Mouse (Mus musculus) erythroid progenitor cell, adult 5-6 weeks (primary cell): Measurements from ENCODE around the gene Nup62. TPM values are rescaled to one million over a fixed set of nuclear protein-coding genes. Genes with fewer than 3 reads are reported as not detected.

ENCODE experiments used
- ATAC-seq: replicated peaks from 2 replicates; pipeline ENCODE4 v1.8.0; 2016; ENCODE audit warnings: moderate number of reproducible peaks, mild to moderate bottlenecking, moderate TSS enrichment, inconsistent platforms; ENCODE audit not compliant: poor library complexity, low FRiP score, severe bottlenecking
- total RNA-seq, 2 experiments: library from RNA; stranded (forward) in 1 of 2; stranded (reverse) in 1 of 2; fragments of 150-400 nt in 1 of 2; fragments of 186-747, 209-891 nt in 1 of 2; gene quantifications; 2 replicates each; pipeline versions ENCODE4 v1.2.3 to v1.2.4; 2015 to 2017; ENCODE audit warnings: low replicate concordance in 2 of 2

The Nup62 gene
- total RNA-seq, 2 experiments from 2014 or later, result 11.7 to 37.4 TPM

DNA sequence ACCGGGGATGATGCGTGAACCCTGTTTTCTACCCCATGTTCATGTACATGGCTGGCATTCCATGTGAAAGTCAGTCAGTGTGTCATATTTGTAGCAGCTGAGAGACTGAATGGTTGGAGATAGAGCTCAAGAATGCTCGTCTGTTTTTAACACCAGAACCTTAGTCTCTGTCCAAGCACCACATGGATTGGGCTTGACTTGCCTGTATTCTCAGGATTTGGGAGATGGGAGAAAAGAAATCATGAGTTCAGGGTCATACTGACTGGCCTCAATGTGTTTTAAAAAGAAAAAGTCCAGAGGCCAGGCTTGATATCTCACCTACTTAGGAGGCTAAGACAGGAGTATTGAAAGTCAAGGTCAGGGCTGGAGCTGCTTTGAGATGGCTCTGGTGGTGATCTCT, 1.6 kb downstream of the Nup62 start:
- ATAC-seq, result no peak

DNA sequence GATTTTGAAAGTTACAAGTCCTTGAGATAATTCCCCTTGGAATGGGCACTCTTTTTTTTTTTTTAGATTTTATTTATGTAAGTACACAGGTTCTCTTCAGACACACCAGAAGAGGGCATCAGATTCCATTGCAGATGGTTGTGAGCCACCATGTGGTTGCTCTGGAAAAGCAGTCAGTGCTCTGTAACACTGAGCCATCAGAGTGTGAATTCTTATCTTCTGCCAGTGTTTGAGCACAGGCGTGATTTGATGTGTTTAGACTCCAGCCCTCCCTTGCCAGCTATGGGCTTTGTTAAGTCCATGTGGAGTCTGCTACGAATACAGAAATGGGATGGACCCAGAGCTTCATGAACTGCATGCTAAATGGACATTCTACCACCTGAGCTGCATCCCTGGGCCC, 2.3 kb downstream of the Nup62 start:
- ATAC-seq, result no peak

DNA sequence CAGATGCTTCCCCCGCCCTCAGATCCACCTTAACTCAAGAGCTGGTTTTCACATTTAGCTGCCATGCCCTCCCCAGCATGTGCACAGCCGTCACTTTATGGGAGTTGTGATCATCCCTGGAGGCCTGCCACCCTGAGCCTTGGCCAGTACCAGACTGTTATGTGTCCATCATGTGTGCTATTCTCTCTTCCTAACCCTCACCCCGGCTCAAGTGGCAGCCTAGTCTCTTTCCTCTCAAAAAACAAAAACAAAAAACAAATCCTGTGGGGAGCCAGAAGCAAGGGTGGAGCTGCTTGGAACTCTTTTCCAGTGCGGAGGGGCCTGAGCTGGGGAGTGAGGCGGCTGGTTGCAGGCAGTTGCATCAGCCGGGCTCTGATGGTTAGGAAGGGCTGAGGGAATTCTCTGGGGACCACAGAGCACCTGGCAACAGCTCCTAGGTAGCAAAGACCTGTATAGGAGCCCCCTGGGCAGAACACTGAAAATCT, 2.9 kb downstream of the Nup62 start:
- ATAC-seq, result no peak

DNA sequence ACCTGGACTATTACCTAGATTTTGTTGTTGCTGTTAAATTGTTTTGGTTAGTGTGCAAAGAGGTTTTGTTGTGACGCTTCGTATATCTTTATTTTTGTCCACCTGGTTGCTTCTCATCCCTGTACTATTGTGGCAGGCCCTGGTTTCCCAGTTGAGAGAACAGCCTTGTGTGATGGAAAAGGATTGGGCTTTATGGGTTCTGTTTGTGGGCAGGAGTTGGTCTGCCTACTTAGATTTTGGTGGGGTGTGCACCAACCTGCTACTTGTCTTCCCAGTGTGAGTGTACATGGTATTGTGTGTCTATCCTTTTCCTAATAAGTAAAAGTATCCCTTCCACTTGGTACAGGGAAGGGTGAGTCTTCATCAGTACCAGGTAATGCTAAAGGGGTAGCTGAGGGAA, 3.5 kb downstream of the Nup62 start:
- no peak for ATAC-seq

DNA sequence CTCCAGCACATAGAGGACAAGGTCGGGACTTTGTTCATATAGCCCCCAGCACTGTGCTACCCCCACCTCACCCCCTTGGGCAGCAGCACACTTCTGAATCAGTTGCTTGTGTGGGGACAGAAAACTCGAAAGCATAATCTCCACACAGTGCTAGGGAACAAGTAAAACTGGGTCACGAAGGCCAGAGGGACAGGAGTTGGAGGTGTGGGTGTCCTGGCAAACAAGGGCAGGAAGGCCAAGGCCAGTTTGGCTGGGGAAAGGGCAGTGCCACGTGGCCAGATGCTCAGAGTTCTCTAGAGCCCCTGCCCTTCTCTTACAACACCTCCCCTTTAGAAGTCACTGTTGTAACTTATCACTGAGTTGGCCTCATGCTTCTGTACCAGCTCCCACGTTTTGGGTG, 4.0 kb downstream of the Nup62 start:
- no peak for ATAC-seq

DNA sequence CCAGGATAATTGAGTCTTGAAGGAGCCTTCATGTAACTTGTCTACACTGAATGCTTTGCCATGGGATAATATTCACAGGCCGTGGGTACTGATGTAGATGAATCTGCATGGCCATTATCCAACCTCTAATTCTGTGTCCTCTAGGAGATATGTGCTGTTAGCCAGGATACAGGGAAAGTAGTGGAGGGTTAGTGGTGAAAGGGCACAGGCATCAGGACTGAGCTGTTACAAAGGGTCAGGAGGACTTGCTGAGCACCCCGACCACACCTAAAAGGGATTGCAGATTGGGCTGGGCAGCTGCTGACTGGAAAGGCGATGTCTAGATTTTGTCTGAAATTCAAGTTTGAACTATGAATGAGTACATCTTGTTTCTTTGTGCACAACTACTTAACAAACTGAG, 4.6 kb downstream of the Nup62 start:
- ATAC-seq, result no peak

DNA sequence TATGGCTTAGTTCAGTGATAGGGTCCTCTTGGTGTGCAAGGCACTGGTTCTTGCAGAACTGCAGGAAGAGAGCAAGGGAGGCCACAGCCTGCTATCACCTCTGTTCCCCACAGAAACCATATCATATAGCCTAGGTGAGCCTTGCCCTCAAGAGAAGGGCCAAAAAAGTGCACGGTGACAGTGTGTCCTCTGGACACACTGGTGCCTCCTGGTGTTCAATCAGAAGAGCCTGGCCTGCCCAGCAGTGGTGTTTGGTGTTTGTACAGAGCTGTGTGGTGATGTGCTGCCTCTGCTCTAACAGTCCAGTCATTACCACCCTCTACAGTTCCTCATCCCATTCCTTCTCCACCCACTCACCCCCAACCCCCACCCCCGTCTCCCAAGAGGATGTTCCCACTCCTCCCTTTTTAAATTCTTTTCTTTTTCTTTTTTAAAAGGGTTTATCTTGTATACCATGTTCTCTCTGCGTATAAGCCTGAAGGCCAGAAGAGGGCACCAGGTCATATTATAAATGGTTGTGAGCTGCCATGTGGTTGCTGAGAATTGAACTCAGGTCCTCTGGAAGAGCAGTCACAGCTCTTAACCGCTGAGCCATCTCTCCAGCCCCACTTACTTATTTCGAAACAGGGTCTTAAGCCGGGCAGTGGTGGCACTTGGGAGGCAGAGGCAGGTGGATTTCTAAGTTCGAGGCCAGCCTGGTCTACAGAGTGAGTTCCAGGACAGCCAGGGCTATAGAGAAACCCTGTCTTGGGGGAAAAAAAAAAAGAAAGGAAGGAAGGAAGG, 6.0 kb downstream of the Nup62 start:
- no peak for ATAC-seq

DNA sequence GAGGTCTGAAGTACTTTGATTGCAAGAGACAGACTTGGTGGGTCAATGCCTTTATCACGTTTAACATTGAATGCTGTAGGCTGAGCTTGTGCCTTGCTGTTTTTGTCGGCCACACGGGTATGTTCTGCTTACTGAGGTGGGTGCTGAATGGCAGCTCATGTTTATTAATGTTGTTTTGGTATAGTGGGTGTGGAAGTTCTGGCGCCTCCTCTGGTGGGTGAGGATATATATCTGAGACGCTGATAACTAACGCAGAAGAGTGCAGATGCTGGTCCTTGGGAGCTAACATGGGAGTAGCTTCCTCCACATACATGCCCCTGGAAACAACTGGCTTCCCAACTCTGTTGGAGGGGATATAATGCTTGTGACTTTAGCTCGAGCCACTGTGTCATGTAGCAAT, 7.5 kb downstream of the Nup62 start:
- no peak for ATAC-seq

DNA sequence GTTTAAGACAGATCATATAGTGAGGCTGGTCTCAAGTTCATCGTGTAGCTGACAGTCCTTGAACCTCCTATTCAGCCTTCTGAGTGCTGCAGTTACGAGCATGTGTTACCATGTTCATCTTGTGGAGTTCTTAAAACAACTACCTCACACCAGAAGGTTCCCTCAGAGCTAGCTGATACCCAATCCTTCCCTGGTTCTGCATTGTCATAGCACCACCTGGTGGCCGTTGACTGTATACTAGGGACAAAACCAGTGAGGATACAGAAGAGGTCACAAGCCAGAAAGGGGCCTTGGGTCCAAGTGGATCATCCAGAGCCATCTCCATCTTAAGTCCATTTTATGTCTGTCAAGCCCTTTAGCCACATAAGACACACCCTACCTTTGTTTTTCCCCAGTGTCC, 9.0 kb downstream of the Nup62 start:
- ATAC-seq, result peak; percentile 68

DNA sequence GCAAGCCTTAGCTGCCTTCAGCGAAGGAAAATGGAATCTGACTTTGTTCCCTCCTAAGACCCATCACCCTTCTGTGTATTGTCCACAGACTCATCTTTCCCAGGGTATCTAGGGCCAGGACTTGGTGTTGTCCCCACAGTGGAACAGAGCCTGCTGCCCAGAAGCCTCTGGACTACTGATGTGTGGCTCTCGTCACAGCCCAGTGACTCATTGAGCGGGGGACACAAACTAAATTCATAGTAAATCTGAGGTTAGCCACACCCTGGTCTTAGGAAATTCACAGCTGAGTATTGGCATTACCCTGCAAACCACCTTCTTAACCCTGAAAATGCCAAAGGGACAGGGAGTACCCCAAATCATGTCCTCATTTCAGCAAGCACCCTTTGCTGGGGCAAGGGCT, 10.9 kb downstream of the Nup62 start:
- no peak for ATAC-seq

DNA sequence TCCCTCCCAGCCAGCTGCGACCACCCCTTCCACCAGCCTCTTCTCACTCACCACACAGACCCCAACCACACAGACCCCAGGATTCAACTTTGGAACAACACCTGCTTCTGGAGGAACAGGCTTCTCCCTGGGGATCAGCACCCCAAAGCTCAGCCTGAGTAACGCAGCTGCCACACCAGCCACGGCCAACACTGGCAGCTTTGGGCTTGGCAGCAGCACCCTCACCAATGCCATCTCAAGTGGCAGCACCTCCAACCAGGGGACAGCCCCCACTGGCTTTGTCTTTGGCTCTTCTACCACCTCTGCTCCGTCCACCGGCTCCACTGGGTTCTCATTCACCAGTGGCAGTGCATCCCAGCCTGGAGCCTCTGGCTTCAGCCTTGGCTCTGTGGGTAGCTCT, 12.8 kb downstream of the Nup62 start:
- ATAC-seq, result no peak

DNA sequence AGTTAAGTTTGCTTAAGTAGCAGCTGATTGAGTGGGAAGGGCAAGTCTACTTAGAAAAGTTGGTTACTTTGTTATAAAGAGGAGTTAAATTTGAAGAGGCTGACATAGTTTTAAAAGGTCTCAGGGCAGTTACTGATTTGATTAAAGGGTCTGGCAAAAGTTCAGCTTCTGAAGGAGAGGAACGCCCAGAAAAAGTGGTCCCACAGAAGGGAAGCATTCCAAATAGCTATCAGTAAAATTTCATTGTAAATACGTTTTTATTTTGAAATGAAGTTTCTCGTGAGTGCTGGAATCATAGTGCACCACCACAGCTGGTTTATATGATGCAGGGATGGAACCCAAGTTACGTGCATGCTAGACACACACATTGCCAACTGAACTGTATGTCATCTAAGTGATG, 16.9 kb downstream of the Nup62 start:
- ATAC-seq, result no peak

DNA sequence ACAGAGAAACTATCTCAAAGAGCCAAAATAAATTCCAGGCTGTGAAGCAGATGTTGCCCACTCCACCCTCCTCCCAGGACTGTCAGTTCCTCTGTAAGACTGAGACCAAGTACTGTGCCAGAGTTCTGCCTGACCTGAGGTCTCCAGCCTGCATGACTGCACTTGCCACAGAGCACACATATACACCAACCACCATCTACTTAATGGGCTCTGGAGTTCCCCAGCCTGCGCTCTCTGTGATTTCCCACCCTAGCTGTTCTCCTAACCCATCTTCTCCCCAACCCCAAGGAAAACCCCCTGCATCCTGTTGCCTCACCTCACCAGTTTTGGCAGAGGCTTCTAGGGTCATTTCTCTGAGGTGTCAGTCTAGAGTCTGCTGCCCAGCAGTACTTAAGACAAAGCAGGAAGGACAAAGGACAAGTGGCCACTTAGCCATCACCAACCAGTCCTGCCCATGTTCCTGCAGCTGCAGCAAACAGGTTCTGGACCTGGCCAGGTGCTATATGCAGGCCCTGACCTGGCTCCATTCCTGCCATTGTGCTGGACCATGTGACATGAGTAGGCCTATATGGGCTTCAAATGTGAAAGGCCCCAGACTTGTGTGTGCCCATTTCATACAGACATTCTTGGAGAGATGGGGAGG, 19.6 kb downstream of the Nup62 start:
- no peak for ATAC-seq

DNA sequence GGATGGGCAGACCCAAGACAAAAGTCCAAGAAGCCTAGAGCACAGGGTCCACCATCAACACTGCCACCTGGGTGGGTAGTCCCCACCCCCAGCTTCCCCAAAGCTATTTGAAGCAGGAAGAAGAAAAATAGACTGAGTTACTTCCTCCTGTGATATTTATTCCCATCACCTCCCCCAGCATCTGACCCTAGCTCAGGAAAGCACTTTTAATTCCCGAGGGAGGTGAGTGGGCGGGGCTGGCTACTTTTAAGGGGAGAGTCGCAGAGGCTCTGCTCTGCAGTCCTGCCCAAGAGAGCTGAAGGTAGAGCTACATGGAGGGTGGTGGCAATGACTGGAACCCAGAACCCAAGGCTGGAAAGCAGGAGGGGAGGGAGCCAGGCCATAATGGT, 20.1 kb downstream of the Nup62 start:
- ATAC-seq, result no peak

DNA sequence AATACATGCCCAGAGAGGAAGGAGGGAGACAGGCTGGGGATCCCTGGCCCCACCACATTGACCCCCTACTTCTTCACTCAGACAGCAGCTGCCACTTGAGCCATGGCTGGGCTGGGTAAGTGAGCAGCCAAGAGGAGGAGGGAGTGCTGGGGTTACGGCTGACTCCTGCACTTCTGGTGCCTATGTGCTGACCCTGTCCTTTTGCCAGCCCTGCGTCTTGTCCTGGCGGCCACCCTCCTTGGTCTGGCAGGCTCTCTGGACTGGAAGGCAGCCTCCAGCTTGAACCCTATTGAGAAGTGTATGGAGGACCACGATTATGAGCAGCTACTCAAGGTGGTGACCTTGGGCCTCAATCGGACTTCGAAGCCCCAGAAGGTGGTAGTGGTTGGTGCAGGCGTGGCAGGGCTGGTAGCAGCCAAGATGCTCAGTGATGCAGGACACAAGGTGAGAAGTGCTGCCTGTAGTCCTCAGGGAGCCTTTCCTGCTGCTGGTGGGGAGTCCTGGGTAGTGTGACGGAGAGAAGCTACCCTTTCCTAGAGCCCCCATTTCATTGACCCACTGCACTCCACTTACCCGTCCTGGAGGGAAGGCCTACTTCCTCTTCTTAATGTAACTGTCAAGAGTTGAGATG, 20.6 kb downstream of the Nup62 start:
- no peak for ATAC-seq

DNA sequence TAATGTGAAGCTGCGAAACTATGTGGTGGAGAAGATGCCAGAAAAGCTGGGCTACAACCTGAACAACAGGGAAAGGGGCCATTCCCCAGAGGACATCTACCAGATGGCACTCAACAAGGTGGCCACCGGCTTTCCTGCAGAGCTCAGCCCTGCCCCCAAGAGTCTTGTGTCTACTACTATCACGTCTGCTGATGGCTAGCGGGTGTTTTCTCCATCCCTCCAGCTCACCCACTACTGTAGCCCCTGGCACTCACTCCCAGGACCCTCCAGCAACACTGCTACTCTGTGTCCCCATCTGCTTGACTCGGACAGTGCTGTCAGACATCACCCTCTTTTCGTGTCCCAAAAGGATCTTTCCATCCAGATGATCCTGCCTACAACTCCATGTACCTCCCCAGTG, 22.2 kb downstream of the Nup62 start:
- ATAC-seq, result no peak

DNA sequence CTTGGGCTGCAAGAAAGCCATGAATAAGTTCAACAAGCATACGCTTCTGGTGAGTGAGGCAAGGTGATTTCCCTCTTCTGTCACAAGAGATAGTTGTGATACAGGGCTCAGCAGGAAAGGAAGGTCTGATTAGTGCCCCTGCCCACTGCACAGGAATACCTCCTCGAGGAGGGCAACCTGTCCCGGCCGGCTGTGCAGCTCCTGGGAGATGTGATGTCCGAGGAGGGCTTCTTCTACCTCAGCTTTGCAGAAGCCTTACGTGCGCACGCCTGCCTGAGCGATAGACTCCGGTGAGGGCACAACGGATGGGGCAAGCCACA, 23.2 kb downstream of the Nup62 start:
- no peak for ATAC-seq

DNA sequence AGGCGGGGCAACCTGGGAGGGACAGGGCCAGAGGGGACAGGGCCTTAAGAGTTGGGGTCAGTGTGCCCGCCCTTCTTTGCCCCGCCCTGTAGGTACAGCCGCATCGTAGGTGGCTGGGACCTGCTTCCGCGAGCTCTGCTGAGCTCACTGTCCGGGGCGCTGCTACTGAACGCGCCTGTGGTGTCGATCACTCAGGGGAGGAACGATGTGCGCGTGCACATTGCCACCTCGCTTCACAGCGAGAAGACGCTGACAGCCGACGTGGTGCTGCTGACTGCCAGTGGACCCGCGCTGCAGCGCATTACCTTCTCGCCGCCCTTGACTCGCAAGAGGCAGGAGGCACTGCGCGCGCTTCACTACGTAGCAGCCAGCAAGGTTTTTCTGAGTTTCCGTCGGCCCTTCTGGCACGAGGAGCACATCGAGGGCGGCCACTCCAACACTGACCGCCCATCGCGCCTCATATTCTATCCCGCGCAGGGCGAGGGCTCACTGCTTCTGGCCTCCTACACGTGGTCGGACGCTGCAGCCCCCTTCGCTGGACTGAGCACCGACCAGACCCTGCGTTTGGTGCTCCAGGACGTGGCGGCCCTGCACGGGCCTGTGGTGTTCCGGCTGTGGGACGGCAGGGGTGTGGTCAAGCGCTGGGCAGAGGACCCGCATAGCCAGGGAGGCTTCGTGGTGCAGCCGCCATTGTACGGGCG, 23.8 kb downstream of the Nup62 start:
- ATAC-seq, result no peak

DNA sequence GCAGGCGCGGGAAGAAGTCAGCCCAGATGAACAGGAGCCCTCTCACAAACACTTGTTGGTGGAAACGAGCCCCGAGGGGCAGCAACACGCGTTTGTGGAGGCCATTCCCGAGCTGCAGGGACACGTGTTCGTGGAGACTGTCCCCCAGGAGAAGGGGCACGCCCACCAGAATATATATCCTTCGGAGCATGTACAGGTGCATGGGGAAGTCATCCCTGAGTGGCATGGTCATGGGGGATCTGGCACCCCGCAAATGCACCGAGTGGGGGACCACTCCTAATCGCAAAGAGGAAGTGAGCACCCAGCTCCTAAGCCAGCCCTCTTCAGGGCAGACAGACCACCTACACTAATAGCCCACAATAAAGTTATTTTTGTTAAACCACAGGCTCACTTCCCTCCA, 24.5 kb downstream of the Nup62 start:
- ATAC-seq, result no peak

DNA sequence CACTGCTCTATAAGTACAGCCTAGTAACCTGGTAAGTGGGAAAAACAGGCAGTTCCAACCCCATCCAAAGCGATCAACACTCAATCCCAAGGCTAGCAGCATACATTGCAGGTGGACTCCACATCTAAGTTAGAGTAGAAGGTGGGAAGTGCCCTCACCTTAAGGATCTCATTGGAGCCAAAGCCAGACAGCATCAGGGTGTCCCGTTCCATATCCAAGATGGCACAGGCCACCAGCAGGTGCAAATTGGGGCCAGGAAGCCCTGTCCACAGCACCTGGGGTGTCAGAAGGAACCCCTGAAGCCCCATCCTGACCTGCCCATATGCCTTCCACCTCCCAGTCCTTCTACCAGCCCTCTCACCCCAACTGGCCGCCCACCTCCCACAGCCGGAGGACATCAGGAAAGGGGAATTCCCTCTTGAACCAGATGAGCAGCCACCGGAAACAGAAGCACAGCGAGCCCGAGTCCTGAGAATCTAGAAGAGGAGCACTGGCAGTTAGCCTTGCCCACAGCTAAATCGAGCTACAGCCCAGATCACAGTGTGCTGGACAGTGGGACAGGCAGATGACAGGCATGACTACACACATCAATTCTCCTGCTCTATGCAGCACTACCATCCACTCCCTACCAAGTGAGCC, 26.1 kb downstream of the Nup62 start:
- no peak for ATAC-seq
